Mouse (Mus musculus): ENCODE results near the gene Sept5. TPM values are rescaled to one million over a fixed set of nuclear protein-coding genes. Genes with fewer than 3 reads are reported as not detected.

The Sept5 gene
- polyA plus RNA-seq, 1 experiment from 2014 or later: 2.8 TPM

DNA sequence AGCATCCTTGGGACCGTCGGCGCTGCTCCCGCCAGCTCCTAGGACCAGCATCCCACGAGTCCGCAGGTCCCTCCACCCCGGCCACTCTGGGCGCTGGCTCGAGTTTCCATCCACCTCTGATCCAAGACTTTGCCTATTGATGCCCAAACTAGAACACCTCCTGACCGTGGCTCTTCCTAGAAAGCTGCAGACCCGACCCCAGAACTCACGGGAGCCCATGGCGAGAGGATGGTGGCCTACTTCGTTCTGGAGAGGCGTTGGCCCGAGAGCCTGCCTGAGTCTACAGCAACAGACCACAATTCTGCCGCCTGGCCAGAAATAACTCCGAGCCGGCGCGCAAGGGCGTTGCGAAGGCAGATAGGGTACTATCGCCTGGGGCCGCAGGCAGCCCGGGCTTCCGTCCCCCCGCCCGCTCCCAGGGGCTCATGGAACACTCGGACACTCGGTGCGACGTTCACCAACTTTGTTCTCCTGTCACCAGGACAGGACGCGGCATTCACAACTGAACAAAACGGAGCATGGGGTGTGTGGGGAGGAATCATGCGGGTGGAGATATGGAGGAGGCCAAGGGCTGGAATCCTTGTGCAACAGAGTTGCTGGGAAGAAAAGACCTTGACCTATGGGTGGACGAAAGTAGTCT is 8.3 kb downstream of the Sept5 start:
- H3K4me1 ChIP-seq: peaks cover 48% of the 10 kb centered on the region
- no peak for ATAC-seq
- H3K36me3 ChIP-seq: no peaks in the 10 kb centered on the region
- WGBS (ENCODE audit: insufficient replicate concordance): under 1% methylated on average over 38 of the region's 38 CpGs
- H3K27me3 ChIP-seq (replicated peaks): peaks cover 98% of the 10 kb centered on the region
- H3K4me3 ChIP-seq: peak overlapping the region; percentile 50
- peak overlapping the region; percentile 72 for H3K4me2 ChIP-seq
- H3K27ac ChIP-seq: 0 out of 2 replicates have a peak overlapping the region, but pooled peaks have one; percentile 1
- H3K9me3 ChIP-seq (replicated peaks): no peaks in the 10 kb centered on the region
- 0 out of 2 replicates have a peak overlapping the region, but pooled peaks have one; percentile 28 for H3K9ac ChIP-seq

GRCm38 (mm10) chr16:18620601-18621361 is 9.0 kb downstream of the Sept5 start:
- Histone ChIP-seq H3K4me3 (peak overlapping the region; percentile 50), H3K4me1 (peaks cover 41% of the 10 kb centered on the region)
- WGBS (ENCODE audit: insufficient replicate concordance): 2% methylated on average over 62 of the region's 74 CpGs

DNA sequence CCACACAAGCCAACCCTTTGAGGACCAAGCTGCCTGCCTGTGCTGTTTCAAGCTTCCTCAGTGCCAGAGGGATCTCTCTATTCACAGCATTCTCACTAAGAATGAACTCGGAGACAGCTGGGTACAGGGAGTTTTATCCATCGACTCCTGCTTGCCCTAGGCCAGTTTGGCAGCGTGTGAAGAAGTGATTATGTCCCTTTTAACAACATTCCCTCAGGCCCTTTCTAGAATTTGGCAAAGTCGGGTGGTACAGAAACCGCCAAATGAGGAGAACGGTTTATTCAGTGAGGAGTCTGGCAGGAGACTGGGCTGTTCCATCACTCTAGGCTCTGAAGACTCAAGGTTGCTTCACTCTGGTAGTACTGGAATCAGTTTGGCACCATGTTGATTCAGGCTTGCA is 9.6 kb downstream of the Sept5 start:
- 33% methylated on average over 6 of the region's 6 CpGs for WGBS (ENCODE audit: insufficient replicate concordance)
- no peak overlapping the region for H3K27ac ChIP-seq
- H3K9ac ChIP-seq: no peak overlapping the region
- H3K27me3 ChIP-seq (replicated peaks): peaks cover 96% of the 10 kb centered on the region
- peaks cover 39% of the 10 kb centered on the region for H3K4me1 ChIP-seq
- no peak for ATAC-seq
- peak overlapping the region; percentile 50 for H3K4me3 ChIP-seq
- no peaks in the 10 kb centered on the region for H3K36me3 ChIP-seq
- peak overlapping the region; percentile 72 for H3K4me2 ChIP-seq
- H3K9me3 ChIP-seq (replicated peaks): no peaks in the 10 kb centered on the region

More at GRCm38 (mm10) chr16:18620601-18621361, 9.0 kb downstream of the Sept5 start:
- H3K27me3 ChIP-seq (replicated peaks): peaks cover 98% of the 10 kb centered on the region
- peak overlapping the region; percentile 28; the same call in 1 of the 2 replicates for H3K9ac ChIP-seq
- H3K27ac ChIP-seq: no peak overlapping the region; the same call in 1 of the 2 replicates
- H3K9me3 ChIP-seq (replicated peaks): no peaks in the 10 kb centered on the region
- ATAC-seq: no peak
- peak overlapping the region; percentile 72 for H3K4me2 ChIP-seq
- no peaks in the 10 kb centered on the region for H3K36me3 ChIP-seq

DNA sequence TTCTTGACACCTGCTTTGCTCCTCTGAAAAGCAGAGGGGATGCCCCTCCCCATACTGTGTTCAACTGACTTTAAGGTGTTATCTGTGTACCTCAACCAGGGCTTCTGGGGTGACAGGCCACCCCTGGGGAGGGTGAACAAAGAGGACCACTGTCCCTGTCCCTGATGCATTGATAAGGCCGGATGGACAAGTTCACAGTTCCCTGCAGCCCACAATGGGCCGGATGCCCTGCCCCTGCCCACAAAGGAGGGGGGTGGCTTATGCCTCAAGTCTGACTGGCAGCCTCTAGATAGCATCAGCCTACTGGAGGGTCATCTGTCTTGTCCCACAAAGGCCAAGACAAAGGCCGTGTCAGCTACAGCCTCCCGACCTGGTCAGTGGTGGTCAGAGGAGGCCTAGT is 10.6 kb downstream of the Sept5 start:
- Histone ChIP-seq H3K9ac (no peak overlapping the region), H3K27ac (no peak overlapping the region), H3K36me3 (no peaks in the 10 kb centered on the region), H3K4me2 (no peak overlapping the region), H3K4me3 (no peak overlapping the region), H3K4me1 (peaks cover 39% of the 10 kb centered on the region), H3K9me3 (replicated peaks) (no peaks in the 10 kb centered on the region), H3K27me3 (replicated peaks) (peaks cover 94% of the 10 kb centered on the region)
- 26% methylated on average over 4 of the region's 4 CpGs for WGBS (ENCODE audit: insufficient replicate concordance)
- ATAC-seq: no peak

GRCm38 (mm10) chr16:18618297-18618696 is 11.5 kb downstream of the Sept5 start:
- H3K27ac ChIP-seq: no peak overlapping the region
- H3K27me3 ChIP-seq (replicated peaks): peaks cover 94% of the 10 kb centered on the region
- no peak overlapping the region for H3K4me2 ChIP-seq
- 55% methylated on average over 2 of the region's 2 CpGs for WGBS (ENCODE audit: insufficient replicate concordance)
- no peak for ATAC-seq
- H3K4me1 ChIP-seq: peaks cover 39% of the 10 kb centered on the region
- H3K36me3 ChIP-seq: no peaks in the 10 kb centered on the region
- H3K4me3 ChIP-seq: no peak overlapping the region
- H3K9ac ChIP-seq: no peak overlapping the region
- no peaks in the 10 kb centered on the region for H3K9me3 ChIP-seq (replicated peaks)

- H3K4me1 ChIP-seq: peaks cover 38% of the 10 kb centered on the region
- peak; percentile 56 for ATAC-seq
- no peak overlapping the region for H3K27ac ChIP-seq
- H3K9me3 ChIP-seq (replicated peaks): no peaks in the 10 kb centered on the region
- peak overlapping the region; percentile 62 for H3K4me2 ChIP-seq
- peak overlapping the region; percentile 35 for H3K4me3 ChIP-seq
- peaks cover 92% of the 10 kb centered on the region for H3K27me3 ChIP-seq (replicated peaks)
- no peaks in the 10 kb centered on the region for H3K36me3 ChIP-seq
- peak overlapping the region; percentile 22; the same call in 1 of the 2 replicates for H3K9ac ChIP-seq
- 2% methylated on average over 27 of the region's 27 CpGs for WGBS (ENCODE audit: insufficient replicate concordance)
Measured at GRCm38 (mm10) chr16:18617370-18618065, 12.2 kb downstream of the Sept5 start.

DNA sequence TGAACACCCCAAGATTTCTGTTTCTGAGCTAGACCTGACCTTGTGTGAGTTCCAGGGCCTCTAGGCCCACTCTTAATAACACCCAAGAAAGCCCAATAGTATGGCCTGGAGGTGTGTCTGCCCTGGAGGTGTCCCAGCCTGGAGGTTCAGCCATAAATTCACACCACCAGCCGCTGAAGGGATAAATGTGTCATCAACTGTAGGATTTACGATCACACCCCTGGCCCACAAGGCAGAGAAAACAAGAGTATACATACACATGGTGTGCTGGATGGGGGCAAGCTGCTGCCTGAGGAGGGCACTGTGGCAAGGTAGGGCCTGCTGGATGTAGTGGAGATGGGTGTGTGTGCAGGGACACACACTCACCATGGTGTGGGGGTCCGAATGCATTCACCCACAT is 16.5 kb downstream of the Sept5 start:
- Histone ChIP-seq H3K9ac (no peak overlapping the region), H3K4me2 (no peak overlapping the region), H3K4me3 (no peak overlapping the region), H3K27me3 (replicated peaks) (peaks cover 92% of the 10 kb centered on the region), H3K9me3 (replicated peaks) (no peaks in the 10 kb centered on the region), H3K27ac (no peak overlapping the region), H3K36me3 (no peaks in the 10 kb centered on the region), H3K4me1 (peaks cover 15% of the 10 kb centered on the region)
- WGBS (ENCODE audit: insufficient replicate concordance): 63% methylated on average over 3 of the region's 3 CpGs
- ATAC-seq: no peak

DNA sequence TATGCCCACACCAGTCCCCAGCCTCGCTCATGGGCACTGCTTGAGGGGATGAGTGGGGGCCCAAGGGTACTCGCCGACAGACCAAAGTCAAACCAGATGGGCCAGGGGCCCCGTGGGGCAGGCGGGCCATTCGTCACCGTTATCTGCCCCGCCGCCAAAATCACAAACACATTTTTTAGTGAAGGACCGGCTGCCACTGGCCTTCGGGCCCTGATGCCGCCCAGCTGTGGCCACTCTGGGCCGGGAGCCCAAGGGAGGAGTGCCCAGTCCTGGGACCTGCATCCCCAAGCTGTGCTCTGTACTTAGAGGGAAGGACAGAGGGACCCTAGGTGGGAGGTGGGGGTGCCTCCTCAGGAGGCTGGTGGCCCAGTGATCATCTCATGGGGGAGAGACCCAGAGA is 18.0 kb downstream of the Sept5 start:
- peaks cover 89% of the 10 kb centered on the region for H3K27me3 ChIP-seq (replicated peaks)
- H3K36me3 ChIP-seq: no peaks in the 10 kb centered on the region
- H3K27ac ChIP-seq: no peak overlapping the region
- H3K4me1 ChIP-seq: peaks cover 1% of the 10 kb centered on the region; the same call in 1 of the 2 replicates
- ATAC-seq: no peak
- WGBS (ENCODE audit: insufficient replicate concordance): 70% methylated on average over 13 of the region's 13 CpGs
- H3K4me2 ChIP-seq: no peak overlapping the region
- H3K9me3 ChIP-seq (replicated peaks): no peaks in the 10 kb centered on the region
- H3K4me3 ChIP-seq: no peak overlapping the region
- no peak overlapping the region for H3K9ac ChIP-seq

DNA sequence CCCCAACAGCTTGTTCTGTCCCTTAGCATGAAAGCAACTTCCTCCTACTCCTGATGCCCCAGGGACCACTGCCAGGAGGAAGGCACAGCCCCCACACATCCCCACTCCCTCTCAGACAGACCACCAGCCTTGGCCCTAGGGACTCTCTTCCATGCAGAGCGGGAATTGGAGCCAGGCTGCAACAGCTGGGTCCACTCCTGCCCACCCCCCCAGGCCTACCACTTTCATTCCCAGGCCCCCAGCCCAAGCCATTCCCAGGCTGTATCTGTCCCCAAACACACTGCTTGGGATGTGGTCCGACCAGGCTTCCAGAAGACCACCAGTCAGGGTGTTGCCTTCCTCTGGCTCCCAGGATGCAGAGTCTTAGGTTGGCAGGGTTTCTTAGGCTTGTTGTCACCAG is 20.7 kb downstream of the Sept5 start:
- Histone ChIP-seq H3K27me3 (replicated peaks) (peaks cover 87% of the 10 kb centered on the region), H3K36me3 (no peaks in the 10 kb centered on the region), H3K4me3 (no peak overlapping the region), H3K9me3 (replicated peaks) (no peaks in the 10 kb centered on the region), H3K4me1 (0 out of 2 replicates have a peak, but pooled peaks cover 2% of the 10 kb centered on the region), H3K4me2 (no peak overlapping the region), H3K9ac (no peak overlapping the region), H3K27ac (no peak overlapping the region)
- no peak for ATAC-seq
- WGBS (ENCODE audit: insufficient replicate concordance): 60% methylated on average over 2 of the region's 2 CpGs

- Histone ChIP-seq H3K4me1 (0 out of 2 replicates have a peak, but pooled peaks cover 3% of the 10 kb centered on the region), H3K4me3 (no peak overlapping the region), H3K36me3 (no peaks in the 10 kb centered on the region), H3K4me2 (peak overlapping the region; percentile 1; the same call in 1 of the 2 replicates), H3K27me3 (replicated peaks) (peaks cover 79% of the 10 kb centered on the region), H3K9ac (no peak overlapping the region), H3K9me3 (replicated peaks) (no peaks in the 10 kb centered on the region), H3K27ac (no peak overlapping the region)
- WGBS (ENCODE audit: insufficient replicate concordance): 19% methylated on average over 11 of the region's 11 CpGs
- ATAC-seq: no peak
Measured at GRCm38 (mm10) chr16:18608226-18608625, 21.5 kb downstream of the Sept5 start.

DNA sequence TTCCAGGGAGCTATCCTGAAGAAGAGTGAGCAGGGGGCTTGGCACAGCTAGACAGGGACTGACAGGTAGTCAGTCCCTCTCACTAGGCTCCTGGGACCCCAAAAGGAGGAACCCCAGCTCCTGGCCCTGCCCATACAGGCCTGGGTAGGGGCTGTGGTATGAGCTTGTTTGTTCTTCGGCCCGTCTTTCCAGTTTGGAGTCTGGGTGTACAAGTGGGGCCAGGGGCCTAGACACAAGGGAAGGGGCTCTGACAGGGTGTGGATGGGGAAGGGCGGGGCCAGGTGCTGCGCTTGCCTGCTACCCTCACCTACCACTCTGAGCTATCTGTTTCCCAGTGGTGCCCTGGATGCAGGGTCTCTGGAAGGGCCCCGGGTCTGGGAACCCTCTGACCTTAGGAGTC is 24.0 kb downstream of the Sept5 start:
- Histone ChIP-seq H3K27me3 (replicated peaks) (peaks cover 67% of the 10 kb centered on the region), H3K9me3 (replicated peaks) (no peaks in the 10 kb centered on the region), H3K27ac (no peak overlapping the region), H3K36me3 (no peaks in the 10 kb centered on the region), H3K4me2 (no peak overlapping the region), H3K4me3 (no peak overlapping the region), H3K9ac (no peak overlapping the region), H3K4me1 (0 out of 2 replicates have a peak, but pooled peaks cover 9% of the 10 kb centered on the region)
- 69% methylated on average over 5 of the region's 5 CpGs for WGBS (ENCODE audit: insufficient replicate concordance)
- ATAC-seq: no peak

All from liver, embryonic 12.5 days (tissue).